ENCODE assay signal across 28 mouse cellular contexts in the genomic region with DNA sequence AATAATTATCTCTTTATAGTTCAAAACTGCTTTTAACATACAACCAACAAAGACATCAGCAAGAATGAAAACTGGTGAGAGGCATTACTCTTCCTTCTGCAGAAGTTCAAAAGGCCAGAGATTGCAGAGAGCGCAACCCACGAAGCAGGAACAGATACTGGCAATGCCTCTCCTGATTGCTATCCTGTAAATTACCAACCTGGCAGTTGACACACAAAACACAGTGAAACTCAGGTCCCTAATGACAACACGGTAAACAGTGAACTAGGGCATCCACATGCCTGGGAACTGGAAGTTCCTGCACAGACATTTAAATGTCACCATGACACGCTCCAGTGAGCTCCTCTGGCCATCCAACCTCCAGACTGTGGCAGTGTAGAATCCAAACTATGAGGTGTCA.
A peak's percentile ranks its signal among the peaks of the same experiment; 100 is the strongest.
DNase-seq lines count a peak whose midpoint lies in the region; ATAC-seq and TF ChIP-seq lines count a peak whose summit lies in the region.
"Had no signal": no experiment of that assay in that cellular context is flagged by ENCODE, and none has a peak within 500 bp of the region (broad histone marks: within the 10 kb centered on the region; RNA-seq: fewer than 3 reads in every experiment).

No protein-coding gene starts in this region.

- peak overlapping the region; percentile 41 for H3K27ac ChIP-seq in gastrocnemius, adult 2 months
- no peak overlapping the region for H3K27ac ChIP-seq in liver, postnatal 0 days (ENCODE audit: low read depth)
- H3K27ac ChIP-seq in liver, embryonic 12.5 days, result no peak overlapping the region
- peak overlapping the region; percentile 68 for H3K27ac ChIP-seq in MEL (ENCODE audit: control insufficient read depth, low read depth, low read length)
- H3K27ac ChIP-seq: embryonic facial prominence, embryonic 12.5 days; embryonic facial prominence, embryonic 15.5 days; forebrain, embryonic 12.5 days; forebrain, embryonic 15.5 days; heart, embryonic 15.5 days; hindbrain, embryonic 14.5 days; hindbrain, postnatal 0 days had no signal

- peak; percentile 45; the same call in 1 of the 2 replicates for ATAC-seq in liver, postnatal 0 days
- ATAC-seq in liver, embryonic 12.5 days, result no peak
- ATAC-seq in megakaryocyte-erythroid progenitor cell, adult 5-6 weeks (replicated peaks; ENCODE audit: low FRiP score, low TSS enrichment, poor library complexity, severe bottlenecking), result peak; percentile 8; the same call in 1 of the 2 replicates
- ATAC-seq: forebrain, embryonic 15.5 days; hindbrain, postnatal 0 days; inflammation-experienced regulatory T-cells, adult 6 months; intestine, embryonic 16.5 days; Patski had no signal

- TF ChIP-seq POLR2A in MEL (IDR thresholded peaks at IDR 0.05; ENCODE audit: control insufficient read depth in 1 of 2, insufficient read depth in 1 of 2, low read depth in 1 of 2, low read length in 2 of 2, poor library complexity in 1 of 2), result no peak

- TF ChIP-seq CTCF in gastrocnemius, adult 2 months (IDR thresholded peaks at IDR 0.05), result no peak
- TF ChIP-seq CTCF in liver, postnatal 0 days (IDR thresholded peaks at IDR 0.05; ENCODE audit: low read depth), result no peak
- TF ChIP-seq CTCF in MEL (IDR thresholded peaks at IDR 0.05 in 2 of 3, conservative IDR thresholded peaks at IDR 0.05 in 1 of 3; ENCODE audit: control insufficient read depth in 1 of 3, insufficient read depth in 1 of 3, low read depth in 2 of 3, low read length in 3 of 3, poor library complexity in 1 of 3, severe bottlenecking in 1 of 3), result no peak

- no peaks in the 10 kb centered on the region for H3K27me3 ChIP-seq in liver, postnatal 0 days (ENCODE audit: insufficient read depth, low read length)
- H3K27me3 ChIP-seq in liver, embryonic 12.5 days (replicated peaks), result no peaks in the 10 kb centered on the region
- H3K27me3 ChIP-seq in MEL (ENCODE audit: control insufficient read depth in 1 of 2, insufficient read depth in 2 of 2, low read length in 2 of 2), result no peaks in the 10 kb centered on the region
- H3K27me3 ChIP-seq: embryonic facial prominence, embryonic 12.5 days; embryonic facial prominence, embryonic 15.5 days; forebrain, embryonic 12.5 days; forebrain, embryonic 15.5 days; heart, embryonic 12.5 days; heart, embryonic 15.5 days; Patski had no signal

- intact Hi-C loops in gastrocnemius, adult 2 months (cut with DNase I), result loop anchor here (5.0 kb wide), 1 partner anchor 67 kb away; no protein-coding TSS in a partner anchor

- no peak overlapping the region for H3K4me2 ChIP-seq in liver, postnatal 0 days (ENCODE audit: low read depth, low read length)
- no peak overlapping the region for H3K4me2 ChIP-seq in liver, embryonic 12.5 days
- H3K4me2 ChIP-seq: embryonic facial prominence, embryonic 12.5 days; embryonic facial prominence, embryonic 15.5 days; forebrain, embryonic 12.5 days; forebrain, embryonic 15.5 days; heart, embryonic 12.5 days; heart, embryonic 15.5 days; hindbrain, embryonic 14.5 days had no signal

- H3K9ac ChIP-seq in liver, postnatal 0 days (replicated peaks), result no peak overlapping the region
- no peak overlapping the region for H3K9ac ChIP-seq in liver, embryonic 12.5 days
- H3K9ac ChIP-seq in MEL (ENCODE audit: control insufficient read depth, low read depth, low read length, poor library complexity, severe bottlenecking), result no peak overlapping the region
- H3K9ac ChIP-seq: embryonic facial prominence, embryonic 12.5 days; embryonic facial prominence, embryonic 15.5 days; forebrain, embryonic 12.5 days; forebrain, embryonic 15.5 days; heart, embryonic 12.5 days; heart, embryonic 15.5 days; hindbrain, embryonic 14.5 days had no signal

- no peak overlapping the region for H3K4me3 ChIP-seq in gastrocnemius, adult 2 months
- no peak overlapping the region for H3K4me3 ChIP-seq in liver, postnatal 0 days (ENCODE audit: low read depth, low read length)
- no peak overlapping the region for H3K4me3 ChIP-seq in liver, embryonic 12.5 days
- H3K4me3 ChIP-seq in MEL (ENCODE audit: control insufficient read depth in 1 of 2, insufficient read depth in 1 of 2, low read depth in 2 of 2, low read length in 2 of 2), result no peak overlapping the region
- H3K4me3 ChIP-seq: embryonic facial prominence, embryonic 12.5 days; embryonic facial prominence, embryonic 15.5 days; forebrain, embryonic 12.5 days; forebrain, embryonic 15.5 days; heart, embryonic 12.5 days; heart, embryonic 15.5 days had no signal

- TF ChIP-seq RAD21 in MEL (IDR thresholded peaks at IDR 0.05; ENCODE audit: low read depth, low read length), result no peak

- WGBS in liver, postnatal 0 days (ENCODE audit: insufficient replicate concordance), result 51% methylated on average over 4 of the region's 4 CpGs
- WGBS in liver, embryonic 12.5 days (ENCODE audit: insufficient replicate concordance), result 71% methylated on average over 4 of the region's 4 CpGs

- H3K9me3 ChIP-seq in liver, postnatal 0 days (ENCODE audit: low read length), result no peaks in the 10 kb centered on the region
- H3K9me3 ChIP-seq in liver, embryonic 12.5 days (replicated peaks), result no peaks in the 10 kb centered on the region
- H3K9me3 ChIP-seq in MEL (replicated peaks; ENCODE audit: insufficient read depth, low read length), result no peaks in the 10 kb centered on the region
- H3K9me3 ChIP-seq: embryonic facial prominence, embryonic 12.5 days; embryonic facial prominence, embryonic 15.5 days; forebrain, embryonic 12.5 days; forebrain, embryonic 15.5 days; heart, embryonic 12.5 days; heart, embryonic 15.5 days had no signal

- DNase-seq in gastrocnemius, adult 2 months, result no peak
- no peak for DNase-seq in gastrocnemius, postnatal 25 days
- no peak for DNase-seq in liver, postnatal 0 days
- peak; percentile 41 for DNase-seq in MEL (ENCODE audit: low read depth, low spot score)
- DNase-seq in lung, postnatal 25 days (ENCODE audit: low spot score), result no peak
- no peak for DNase-seq in adrenal gland, adult 2 months
- DNase-seq: adrenal gland, postnatal 14 days; cerebellum, adult 11 months; cerebellum, adult 2 months; cerebellum, adult 9-11 months; cerebellum, postnatal 25 days; gastrocnemius, postnatal 36 days; heart, adult 11 months; heart, postnatal 14 days; heart, postnatal 4 days had no signal

- H3K36me3 ChIP-seq in liver, postnatal 0 days (replicated peaks; ENCODE audit: insufficient read depth, low read length), result no peaks in the 10 kb centered on the region; the same call in none of the 2 replicates
- H3K36me3 ChIP-seq in liver, embryonic 12.5 days, result no peaks in the 10 kb centered on the region
- H3K36me3 ChIP-seq in MEL (ENCODE audit: control insufficient read depth in 1 of 2, insufficient read depth in 2 of 2, low read length in 2 of 2), result peaks cover 0 to 42% of the 10 kb centered on the region in 2 experiments; a peak in 3 of 4 replicates
- H3K36me3 ChIP-seq: embryonic facial prominence, embryonic 15.5 days; heart, embryonic 15.5 days had no signal

- H3K79me2 ChIP-seq in MEL (ENCODE audit: control insufficient read depth, insufficient read depth, low read length, poor library complexity), result no peaks in the 10 kb centered on the region

- no peak for TF ChIP-seq EP300 in liver, postnatal 0 days (IDR thresholded peaks at IDR 0.05; ENCODE audit: low read depth)
- no peak for TF ChIP-seq EP300 in MEL (IDR thresholded peaks at IDR 0.05; ENCODE audit: low read depth in 1 of 2, low read length in 2 of 2)

- peaks cover 12% of the 10 kb centered on the region; the same call in 1 of the 2 replicates for H3K4me1 ChIP-seq in liver, postnatal 0 days (ENCODE audit: insufficient read depth)
- peaks cover 40% of the 10 kb centered on the region for H3K4me1 ChIP-seq in liver, embryonic 12.5 days
- peaks cover 26 to 38% of the 10 kb centered on the region in 2 experiments for H3K4me1 ChIP-seq in MEL (ENCODE audit: control insufficient read depth in 1 of 2, insufficient read depth in 2 of 2, low read length in 2 of 2)
- H3K4me1 ChIP-seq: embryonic facial prominence, embryonic 15.5 days; forebrain, embryonic 12.5 days; forebrain, embryonic 15.5 days had no signal

TF ChIP-seq in MEL, 35 proteins besides CTCF, POLR2A, EP300 and RAD21:
- TF ChIP-seq TCF12 (IDR thresholded peaks at IDR 0.05; ENCODE audit: low read depth, low read length) (0 out of 2 replicates have a peak, but pooled peaks have one; percentile 10), POLR2AphosphoS5 (IDR thresholded peaks at IDR 0.05; ENCODE audit: borderline replicate concordance, low read depth, low read length) (no peak)

Comparison
In these comparisons a context has a peak if more than half of its experiments do, and no peak if none do; other contexts are left out.
1. H3K27ac ChIP-seq: peak in gastrocnemius, adult 2 months (single experiment) and MEL (single experiment); none in liver, postnatal 0 days (single experiment) and liver, embryonic 12.5 days (single experiment).